Comparison of ENCODE assay signal across 23 mouse cellular contexts in the genomic region with DNA sequence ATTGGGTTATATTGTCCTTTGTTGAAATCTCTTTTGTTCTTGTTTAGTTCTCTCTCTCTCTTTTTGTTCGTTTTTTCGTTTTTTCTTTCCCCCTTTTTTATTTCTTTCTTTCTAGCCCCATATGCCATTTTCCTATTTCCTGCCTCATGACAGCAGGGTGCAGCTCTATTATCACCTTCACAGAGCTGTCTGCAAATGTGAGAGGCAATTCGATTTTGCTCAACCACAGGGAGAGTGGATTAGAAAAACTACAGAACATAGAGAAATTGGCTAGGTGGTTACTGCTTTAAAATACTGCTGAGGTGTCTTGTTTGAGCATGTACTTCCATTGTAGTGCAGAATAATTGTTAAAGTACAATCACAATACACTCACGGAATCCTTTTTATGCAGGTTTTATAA. TPM values are rescaled to one million over a fixed set of nuclear protein-coding genes. Genes with fewer than 3 reads are reported as not detected.
DNase-seq lines count a peak whose midpoint lies in the region; ATAC-seq lines count a peak whose summit lies in the region.
"Had no signal": no experiment of that assay in that cellular context is flagged by ENCODE, and none has a peak within 500 bp of the region (broad histone marks: within the 10 kb centered on the region; RNA-seq: fewer than 3 reads in every experiment).

No protein-coding gene starts in this region.

- H3K9ac ChIP-seq in midbrain, embryonic 15.5 days, result no peak overlapping the region
- no peak overlapping the region for H3K9ac ChIP-seq in forebrain, embryonic 14.5 days (ENCODE audit: low read length)
- H3K9ac ChIP-seq: embryonic facial prominence, embryonic 12.5 days; liver, postnatal 0 days had no signal

- ATAC-seq in frontal cortex, adult (ENCODE audit: low TSS enrichment), result 0 out of 2 replicates have a peak, but pooled peaks have one; percentile 44
- no peak; the same call in 1 of the 2 replicates for ATAC-seq in midbrain, embryonic 15.5 days (replicated peaks)
- peak; percentile 70; the same call in 1 of the 2 replicates for ATAC-seq in forebrain, embryonic 14.5 days
- ATAC-seq: liver, postnatal 0 days had no signal

- H3K4me2 ChIP-seq in midbrain, embryonic 15.5 days, result no peak overlapping the region
- 0 out of 2 replicates have a peak overlapping the region, but pooled peaks have one; percentile 20 for H3K4me2 ChIP-seq in forebrain, embryonic 14.5 days (ENCODE audit: low read length)
- H3K4me2 ChIP-seq: embryonic facial prominence, embryonic 12.5 days had no signal

- H3K4me3 ChIP-seq in midbrain, embryonic 15.5 days, result no peak overlapping the region
- H3K4me3 ChIP-seq in midbrain, embryonic 10.5 days, result no peak overlapping the region
- no peak overlapping the region for H3K4me3 ChIP-seq in forebrain, embryonic 14.5 days (ENCODE audit: low read depth, low read length)
- H3K4me3 ChIP-seq in embryonic facial prominence, embryonic 10.5 days, result no peak overlapping the region
- H3K4me3 ChIP-seq: embryonic facial prominence, embryonic 12.5 days; erythroblast, embryonic 14.5 days; heart, adult 2 months; limb, embryonic 10.5 days had no signal

- no peaks in the 10 kb centered on the region for H3K27me3 ChIP-seq in midbrain, embryonic 15.5 days (replicated peaks)
- no peaks in the 10 kb centered on the region for H3K27me3 ChIP-seq in midbrain, embryonic 10.5 days (ENCODE audit: low read depth, poor library complexity, severe bottlenecking)
- no peaks in the 10 kb centered on the region for H3K27me3 ChIP-seq in forebrain, embryonic 14.5 days (replicated peaks; ENCODE audit: control insufficient read depth, insufficient read depth, low read length)
- H3K27me3 ChIP-seq in embryonic facial prominence, embryonic 10.5 days (replicated peaks; ENCODE audit: low read depth, poor library complexity, severe bottlenecking), result no peaks in the 10 kb centered on the region
- H3K27me3 ChIP-seq: embryonic facial prominence, embryonic 12.5 days had no signal

- no peaks in the 10 kb centered on the region for H3K9me3 ChIP-seq in midbrain, embryonic 15.5 days
- no peaks in the 10 kb centered on the region for H3K9me3 ChIP-seq in midbrain, embryonic 10.5 days (replicated peaks)
- H3K9me3 ChIP-seq in forebrain, embryonic 14.5 days (replicated peaks; ENCODE audit: control insufficient read depth, low read length), result no peaks in the 10 kb centered on the region
- H3K9me3 ChIP-seq in embryonic facial prominence, embryonic 10.5 days, result no peaks in the 10 kb centered on the region
- H3K9me3 ChIP-seq: embryonic facial prominence, embryonic 12.5 days; limb, embryonic 10.5 days had no signal

- H3K27ac ChIP-seq in midbrain, embryonic 15.5 days, result peak overlapping the region; percentile 34; the same call in 1 of the 2 replicates
- no peak overlapping the region for H3K27ac ChIP-seq in midbrain, embryonic 10.5 days (replicated peaks)
- H3K27ac ChIP-seq in forebrain, embryonic 14.5 days (ENCODE audit: low read depth, low read length), result peak overlapping the region; percentile 62; the same call in 1 of the 2 replicates
- H3K27ac ChIP-seq in embryonic facial prominence, embryonic 10.5 days (replicated peaks), result no peak overlapping the region
- H3K27ac ChIP-seq: embryonic facial prominence, embryonic 12.5 days; heart, adult 2 months; limb, embryonic 10.5 days had no signal

- no peaks in the 10 kb centered on the region for H3K36me3 ChIP-seq in midbrain, embryonic 15.5 days (replicated peaks)
- 0 out of 2 replicates have a peak, but pooled peaks cover 4% of the 10 kb centered on the region for H3K36me3 ChIP-seq in midbrain, embryonic 10.5 days
- no peaks in the 10 kb centered on the region; the same call in 1 of the 2 replicates for H3K36me3 ChIP-seq in forebrain, embryonic 14.5 days (ENCODE audit: control insufficient read depth, insufficient read depth, low read length)
- peaks cover 6% of the 10 kb centered on the region for H3K36me3 ChIP-seq in embryonic facial prominence, embryonic 10.5 days (replicated peaks)

- WGBS in midbrain, embryonic 15.5 days, result 48% methylated on average over 4 of the region's 4 CpGs
- 70% methylated on average over 4 of the region's 4 CpGs for WGBS in midbrain, embryonic 10.5 days
- WGBS in forebrain, embryonic 14.5 days, result 12% methylated on average over 4 of the region's 4 CpGs
- WGBS in embryonic facial prominence, embryonic 10.5 days, result 77% methylated on average over 4 of the region's 4 CpGs

- DNase-seq in frontal cortex, postnatal 36 days (ENCODE audit: low spot score in 2 of 2), result no peak
- no peak for DNase-seq in midbrain, embryonic 10.5 days (ENCODE audit: low spot score)
- peak; percentile 73 for DNase-seq in forebrain, embryonic 14.5 days (ENCODE audit: low spot score)
- peak; percentile 6 for DNase-seq in telencephalon, adult 2 months (ENCODE audit: low read depth, low spot score)
- no peak for DNase-seq in embryonic facial prominence, embryonic 10.5 days (ENCODE audit: low spot score)
- DNase-seq in lung, postnatal 25 days (ENCODE audit: low spot score), result no peak
- DNase-seq: adrenal gland, adult 8-10 months; gastrocnemius, postnatal 25 days; heart, adult 2 months; heart, postnatal 4 days; kidney, postnatal 36 days; liver, postnatal 0 days; lung, postnatal 36 days; right cerebral cortex, adult 18-20 months; thymus, postnatal 14 days had no signal

- H3K4me1 ChIP-seq in midbrain, embryonic 15.5 days, result no peaks in the 10 kb centered on the region
- peaks cover 6% of the 10 kb centered on the region; the same call in 1 of the 2 replicates for H3K4me1 ChIP-seq in midbrain, embryonic 10.5 days
- H3K4me1 ChIP-seq in forebrain, embryonic 14.5 days (ENCODE audit: control insufficient read depth, insufficient read depth, low read length), result peaks cover 7% of the 10 kb centered on the region; the same call in 1 of the 2 replicates
- H3K4me1 ChIP-seq in embryonic facial prominence, embryonic 10.5 days, result no peaks in the 10 kb centered on the region
- H3K4me1 ChIP-seq: embryonic facial prominence, embryonic 12.5 days had no signal

RNA-seq across cellular contexts. Expression of a gene that starts 37.2 kb away (rescaled TPM):
- polyA plus RNA-seq in midbrain, embryonic 15.5 days (2015; fragmentation: Nextera tagmentation; extraction: Ambion mirVana), result 2.8 and 3.7 TPM in 2 replicates
- polyA plus RNA-seq in midbrain, embryonic 10.5 days (2016; fragmentation: Nextera tagmentation; extraction: Ambion mirVana), result 0.23 and 0.26 TPM in 2 replicates
- polyA plus RNA-seq in forebrain, embryonic 14.5 days (2014; fragmentation: Nextera tagmentation; extraction: Ambion mirVana), result 46.3 and 47.2 TPM in 2 replicates
- polyA plus RNA-seq in embryonic facial prominence, embryonic 10.5 days (2016; fragmentation: Nextera tagmentation; extraction: Ambion mirVana), result 0.13 and 0.30 TPM in 2 replicates
- polyA plus RNA-seq: erythroblast, embryonic 14.5 days; heart, adult 2 months; heart, embryonic 14.5 days; liver, adult 2 months; liver, postnatal 0 days; small intestine, adult 2 months had no signal

RNA-seq across cellular contexts. Expression of a gene that starts 54.0 kb away (rescaled TPM):
- polyA plus RNA-seq in midbrain, embryonic 15.5 days (2015; fragmentation: Nextera tagmentation; extraction: Ambion mirVana), result 184 and 190 TPM in 2 replicates
- 259 and 271 TPM in 2 replicates for polyA plus RNA-seq in midbrain, embryonic 10.5 days (2016; fragmentation: Nextera tagmentation; extraction: Ambion mirVana)
- polyA plus RNA-seq in forebrain, embryonic 14.5 days (2014; fragmentation: Nextera tagmentation; extraction: Ambion mirVana), result 279 and 296 TPM in 2 replicates
- 247 and 252 TPM in 2 replicates for polyA plus RNA-seq in embryonic facial prominence, embryonic 10.5 days (2016; fragmentation: Nextera tagmentation; extraction: Ambion mirVana)

Comparison
In these comparisons a context has a peak if more than half of its experiments do, and no peak if none do; other contexts are left out.
1. H3K27ac ChIP-seq: peak in midbrain, embryonic 15.5 days (single experiment) and forebrain, embryonic 14.5 days (single experiment); none in midbrain, embryonic 10.5 days (single experiment) and embryonic facial prominence, embryonic 10.5 days (single experiment).
2. DNase-seq: peak in forebrain, embryonic 14.5 days (single experiment) and telencephalon, adult 2 months (single experiment); none in frontal cortex, postnatal 36 days (0 of 2), midbrain, embryonic 10.5 days (single experiment), embryonic facial prominence, embryonic 10.5 days (single experiment) and lung, postnatal 25 days (single experiment).